Mouse (Mus musculus) testis, adult 2 months (tissue): ENCODE data around the gene Khdc4.

Experiments used
- CTCF ChIP-seq: fragments of 200-500 bp; IDR thresholded peaks from 2 replicates; pipeline ENCODE4 v1.5.1; 2012; ENCODE audit warnings: low read depth, mild to moderate bottlenecking, inconsistent platforms, low read length, moderate library complexity; ENCODE audit not compliant: control insufficient read depth, insufficient read depth, insufficient replicate concordance
- POLR2A ChIP-seq: fragments of 200-500 bp; IDR thresholded peaks from 2 replicates; pipeline ENCODE4 v1.6.1; 2012; ENCODE audit warnings: low read depth, mild to moderate bottlenecking, inconsistent platforms, low read length, moderate library complexity; ENCODE audit not compliant: control insufficient read depth

DNA sequence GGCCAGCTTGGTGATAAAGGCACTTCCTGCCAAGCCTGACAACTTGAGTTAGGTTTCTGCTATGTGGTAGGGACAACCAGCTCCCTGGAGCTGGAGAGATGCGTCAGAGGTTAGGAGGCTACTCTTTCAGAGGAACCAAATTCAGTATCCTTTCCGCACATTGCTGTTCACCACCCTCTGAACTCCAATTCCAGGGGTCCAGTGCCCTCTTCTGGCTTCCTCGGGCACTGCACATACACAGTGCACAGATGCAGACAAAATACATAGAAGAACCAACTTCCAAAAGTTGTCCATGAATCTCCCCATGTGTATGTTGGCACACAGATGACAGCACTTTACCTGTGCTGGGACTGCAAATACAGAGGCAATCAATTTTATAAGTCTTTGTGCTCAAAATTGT lies 53.0 kb downstream of the Khdc4 start:
- TF ChIP-seq POLR2A (no peak), CTCF (peak; percentile 61; the same call in 1 of the 2 replicates)
